Mouse (Mus musculus): ENCODE results near the gene Ccer1.
"Not testable (repeated sequence)": the region's sequence is repeated elsewhere in the genome, so short reads cannot be mapped to it uniquely, and the experiment has no call there.

Ccer1 gene

DNA sequence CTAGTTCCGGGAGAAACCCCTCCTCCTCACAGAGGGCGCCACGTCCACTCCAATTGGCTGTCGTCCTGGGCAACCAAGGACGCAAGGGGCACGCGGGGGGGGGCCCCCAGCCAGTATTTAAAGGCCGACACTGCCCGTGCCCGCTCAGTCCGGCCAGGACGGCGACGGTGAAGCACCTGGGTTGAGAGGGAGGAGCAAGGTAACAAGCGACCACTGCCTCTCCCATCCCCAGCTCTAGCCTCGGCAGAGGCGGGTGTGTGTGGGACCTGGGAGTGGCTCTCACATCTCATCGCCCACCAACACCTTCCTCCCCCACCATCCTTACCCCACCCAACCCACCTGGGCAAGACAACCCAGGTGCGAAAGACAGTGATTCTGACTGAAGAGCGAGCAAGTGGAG, at the start of gene Ccer1:
Ccer1 (plus strand) TSS at position 147 of the 400 bp plus-strand sequence.
- peak; percentile 47 for DNase-seq (ENCODE audit: low spot score)

DNA sequence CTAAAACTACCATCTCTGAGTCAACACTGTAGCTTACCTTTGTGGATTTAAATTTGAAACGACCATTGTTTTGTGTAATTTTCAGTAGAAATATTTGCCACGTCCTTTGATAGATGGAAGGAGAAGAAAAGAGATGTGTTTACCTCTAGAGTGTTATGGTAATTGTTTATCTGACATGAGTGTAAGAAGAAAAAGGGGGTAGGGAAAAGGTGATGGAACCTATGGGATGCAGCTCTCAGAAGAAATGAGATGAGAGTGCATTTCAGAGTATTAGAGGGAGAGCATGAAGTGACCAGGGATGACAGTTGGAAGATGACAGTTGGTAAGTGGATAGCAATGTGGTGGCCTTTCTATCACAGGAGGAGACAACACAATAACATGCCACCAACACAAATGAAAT, 49.1 kb upstream of the Ccer1 start, which contains the start of gene Epyc:
Epyc (plus strand) TSS at position 301 of the 400 bp plus-strand sequence.
- no peak for DNase-seq (ENCODE audit: low spot score)

DNA sequence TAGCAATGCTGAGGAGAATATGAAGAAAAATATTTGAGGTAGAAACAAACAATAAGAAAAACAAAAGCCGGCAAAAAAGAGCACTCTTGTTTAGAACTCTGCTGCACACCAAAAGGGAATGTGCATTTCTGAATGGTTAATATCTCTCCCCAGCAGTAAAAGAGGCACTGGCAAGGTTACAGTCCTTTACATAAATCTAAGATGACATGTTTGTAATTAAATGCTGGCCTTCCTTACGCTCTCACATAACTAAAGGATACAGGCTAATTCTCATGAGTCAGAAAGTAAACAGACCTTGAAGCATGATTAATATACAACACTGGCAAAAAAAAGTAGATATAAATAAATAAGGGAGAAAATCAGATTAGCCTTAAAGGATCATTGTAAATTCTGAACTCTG, 42.5 kb upstream of the Ccer1 start:
- DNase-seq (ENCODE audit: low spot score): no peak

DNA sequence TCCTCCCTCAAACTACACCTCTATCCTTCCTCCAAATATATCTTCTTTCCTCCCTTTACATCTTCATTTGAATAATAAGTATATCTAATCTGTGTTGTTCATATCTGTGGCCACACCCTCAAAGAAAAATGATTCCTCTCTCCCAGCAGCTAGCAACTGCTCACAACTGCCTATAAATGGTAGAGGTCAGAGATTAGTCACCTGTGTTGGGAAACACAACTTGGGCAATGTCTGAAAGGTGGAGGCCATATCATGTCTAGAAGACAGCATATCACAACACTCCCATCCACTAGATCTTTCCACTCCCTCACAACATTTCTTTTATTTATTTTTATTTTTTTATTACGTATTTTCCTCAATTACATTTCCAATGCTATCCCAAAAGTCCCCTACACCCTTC, 33.4 kb upstream of the Ccer1 start:
- no peak for DNase-seq (ENCODE audit: low spot score)

DNA sequence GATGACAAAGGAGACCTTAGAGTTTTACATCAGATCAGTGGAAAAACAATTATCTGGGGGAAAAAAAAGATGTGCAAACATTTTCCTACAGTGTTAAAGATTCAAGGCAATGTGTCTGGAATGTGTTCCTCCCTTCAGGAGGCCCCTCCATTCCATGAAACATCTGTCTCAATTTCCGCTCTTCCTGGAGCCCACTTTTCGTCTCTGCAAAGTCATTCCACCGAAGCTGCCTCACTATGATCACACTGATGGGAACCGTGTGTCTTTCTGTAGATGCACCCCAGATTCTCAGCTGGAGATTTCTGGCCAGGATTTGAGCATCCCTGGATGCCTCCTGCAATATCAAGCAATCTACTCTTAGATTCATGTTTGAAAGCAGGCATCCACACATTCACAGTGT, 24.2 kb upstream of the Ccer1 start:
- no peak for DNase-seq (ENCODE audit: low spot score)

DNA sequence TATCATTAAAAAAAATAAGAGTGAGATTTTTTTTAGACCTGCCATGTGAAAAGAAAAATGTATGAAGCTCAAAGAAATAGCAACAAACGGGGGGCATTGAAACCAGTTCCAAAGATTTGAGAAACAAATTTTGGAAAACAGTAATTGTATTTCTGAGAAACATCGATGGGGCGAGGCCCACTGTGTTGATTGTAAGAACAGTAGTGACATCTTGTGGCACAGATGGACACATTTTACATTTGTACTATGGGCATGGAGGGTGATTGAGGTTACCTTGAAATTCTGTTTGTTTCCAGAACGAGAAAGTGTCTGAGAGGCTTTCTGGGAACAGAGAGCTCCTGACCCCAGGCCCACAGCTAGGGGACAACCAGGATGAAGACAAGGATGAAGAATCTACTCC, 22.7 kb upstream of the Ccer1 start:
- DNase-seq (ENCODE audit: low spot score): no peak

DNA sequence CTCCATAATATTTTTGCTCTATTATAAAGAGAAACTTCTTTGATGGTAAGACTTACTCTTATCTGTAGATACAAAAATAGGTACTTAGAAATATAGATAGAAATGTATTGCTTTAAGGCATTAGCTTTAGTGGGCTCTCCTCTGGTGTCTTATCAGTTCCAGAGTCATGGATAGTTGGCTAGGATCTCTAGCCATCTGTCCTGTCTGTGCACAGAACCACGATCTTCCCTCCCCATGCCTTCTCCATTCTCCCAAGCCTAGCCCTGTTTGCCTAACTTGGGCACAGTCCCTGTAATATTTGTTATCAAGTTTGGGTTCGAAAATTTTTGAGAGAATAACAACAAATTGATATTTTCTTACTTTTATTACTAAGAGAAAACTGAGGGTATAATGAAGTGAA, 19.6 kb upstream of the Ccer1 start:
- DNase-seq (ENCODE audit: low spot score): no peak

DNA sequence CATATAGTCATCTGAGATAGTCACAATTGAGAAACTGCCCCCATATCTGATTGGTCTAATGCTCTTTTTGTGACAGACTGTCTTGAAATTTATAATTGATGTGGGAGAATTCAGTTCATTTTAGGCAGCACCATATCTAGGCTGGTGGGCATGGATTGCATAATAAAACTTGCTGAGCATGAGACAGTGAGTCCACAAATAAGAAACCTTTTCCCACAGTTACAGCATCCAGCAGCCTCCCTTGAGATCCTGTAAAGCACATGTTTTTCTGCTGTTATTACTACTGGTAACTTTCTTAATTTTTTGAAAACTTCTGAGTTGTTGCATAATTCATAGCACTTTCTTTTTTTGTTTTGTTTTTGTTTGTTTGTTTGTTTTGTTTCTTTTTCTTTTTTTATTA, 9.9 kb upstream of the Ccer1 start:
- no peak for DNase-seq (ENCODE audit: low spot score)

DNA sequence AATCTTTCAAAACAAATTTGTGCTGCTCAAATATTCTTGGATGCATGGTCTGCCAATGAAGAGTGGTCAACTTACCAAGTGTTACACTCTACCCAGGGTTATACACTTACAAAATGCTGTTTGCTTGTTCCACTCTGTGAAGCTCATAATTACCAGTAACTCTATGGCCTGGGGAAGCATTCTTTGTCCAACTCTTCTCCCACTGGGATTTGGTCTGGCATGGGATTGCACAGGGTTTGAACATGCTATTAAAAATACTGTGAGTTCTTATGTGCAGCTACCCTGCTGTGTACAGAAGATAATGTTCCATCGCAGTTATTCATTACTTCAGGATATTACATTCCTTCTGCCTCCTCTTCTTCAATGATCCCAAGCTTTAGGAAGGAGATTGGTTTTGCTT, 5.7 kb upstream of the Ccer1 start:
- no peak for DNase-seq (ENCODE audit: low spot score)

DNA sequence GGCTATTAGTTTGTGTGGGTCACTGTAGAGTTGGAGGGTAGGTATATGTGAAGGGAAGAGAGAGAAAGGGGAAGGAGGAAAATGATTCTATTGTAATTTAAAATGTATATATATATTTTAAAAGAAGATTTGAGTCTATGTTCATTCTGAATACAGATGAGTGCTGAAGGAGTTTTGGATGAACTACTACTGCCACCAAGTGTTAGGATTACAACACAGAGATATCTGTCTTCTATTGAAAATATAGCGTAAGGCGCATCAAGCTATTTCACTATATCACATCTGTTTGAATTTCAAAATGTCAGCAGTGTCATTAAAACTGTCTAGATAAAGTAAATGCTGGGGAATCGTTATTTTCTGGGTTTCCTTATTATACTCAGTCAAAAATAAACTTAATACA, 3.4 kb upstream of the Ccer1 start:
- no peak for DNase-seq (ENCODE audit: low spot score)

DNA sequence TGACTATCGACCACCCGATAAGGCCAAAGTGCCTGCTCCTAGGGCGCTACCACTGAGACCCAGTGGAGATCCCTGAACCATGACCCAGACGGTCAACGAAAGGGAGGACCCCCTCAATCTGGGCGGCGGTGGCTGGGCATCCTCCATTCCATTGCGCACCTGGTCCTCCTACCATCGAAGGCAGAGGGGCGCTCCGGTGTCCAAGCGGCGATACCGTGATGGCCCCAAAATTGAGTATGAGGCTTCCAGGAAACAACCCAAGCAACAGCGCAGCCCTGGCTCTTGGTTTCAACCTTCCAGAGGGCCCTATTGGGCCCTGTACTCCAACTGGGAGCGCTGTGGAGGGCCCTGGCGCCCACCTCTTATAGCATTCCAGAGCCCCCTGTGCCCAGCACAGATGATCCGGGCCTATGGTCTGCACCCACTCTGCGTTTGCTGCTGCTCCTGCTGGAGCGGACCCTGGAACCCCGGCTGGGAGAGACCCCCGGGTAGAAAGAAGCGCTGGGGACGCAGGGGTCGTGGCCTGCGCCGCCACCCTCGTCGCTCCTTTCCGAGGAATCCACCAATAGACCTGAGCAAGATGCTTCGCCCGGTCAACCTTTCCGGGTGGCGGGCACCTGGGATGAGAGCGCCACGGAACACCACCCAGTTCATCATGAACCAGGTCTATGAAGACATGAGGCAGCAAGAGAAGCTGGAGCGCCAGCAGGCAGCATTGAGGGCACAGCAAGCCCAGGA, 708 bp downstream of the Ccer1 start:
- DNase-seq (ENCODE audit: low spot score): no peak

DNA sequence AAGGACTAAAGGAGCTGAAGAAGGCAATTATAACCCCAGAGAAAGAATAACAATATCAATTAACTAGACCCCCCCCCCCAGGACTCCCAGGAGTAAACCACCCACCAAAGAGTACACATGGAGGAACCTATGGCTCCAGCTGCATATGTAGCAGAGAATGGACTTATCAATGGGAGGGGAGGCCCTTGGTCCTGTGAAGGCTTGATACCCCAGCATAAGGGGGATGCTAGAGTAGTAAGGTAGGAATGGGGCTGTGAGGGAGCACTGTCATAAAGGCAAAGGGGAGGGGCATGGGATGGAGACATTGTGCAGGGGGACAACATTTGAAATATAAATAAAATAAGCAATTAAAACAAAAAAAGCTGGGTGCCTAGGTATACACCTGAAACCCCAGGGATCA, 9.5 kb downstream of the Ccer1 start:
- DNase-seq (ENCODE audit: low spot score): no peak

DNA sequence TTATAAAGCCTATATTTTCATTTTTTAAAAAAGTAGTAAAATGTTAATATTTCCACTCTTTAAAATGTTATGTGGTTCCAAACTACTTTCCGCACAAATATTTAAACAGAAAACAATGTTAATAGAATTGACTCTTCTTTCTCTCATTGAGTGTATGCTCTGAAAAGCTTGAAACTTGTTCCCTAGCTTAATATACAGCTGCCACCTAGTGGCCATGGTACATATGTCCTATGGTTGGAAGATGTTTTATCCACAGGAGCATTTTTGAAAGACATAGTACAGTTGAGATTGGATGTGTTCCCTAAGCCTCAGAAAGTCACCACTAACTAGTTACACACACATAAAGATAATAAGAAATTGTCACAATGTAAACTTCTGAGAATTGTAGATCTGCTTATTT, 11.7 kb downstream of the Ccer1 start:
- no peak for DNase-seq (ENCODE audit: low spot score)

DNA sequence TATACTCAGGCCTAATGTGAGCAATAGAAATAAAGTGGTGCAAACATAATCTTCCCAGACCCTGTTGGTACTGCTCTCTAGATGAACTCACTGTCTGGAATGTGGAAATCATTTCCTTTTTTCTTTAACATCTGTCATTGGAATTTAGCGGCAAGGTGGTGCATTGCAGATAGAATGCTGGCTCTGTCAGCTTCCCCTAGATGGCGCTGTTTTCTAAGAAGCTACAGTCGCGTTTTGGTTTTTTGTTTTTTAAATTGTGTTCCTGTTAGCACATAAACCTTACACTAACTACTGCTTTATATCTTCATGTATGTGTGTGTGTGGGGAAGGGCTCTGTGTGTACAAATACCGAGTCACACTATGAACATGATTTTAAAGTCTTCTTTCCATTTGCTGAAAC, 19.8 kb downstream of the Ccer1 start:
- DNase-seq (ENCODE audit: low spot score): no peak

DNA sequence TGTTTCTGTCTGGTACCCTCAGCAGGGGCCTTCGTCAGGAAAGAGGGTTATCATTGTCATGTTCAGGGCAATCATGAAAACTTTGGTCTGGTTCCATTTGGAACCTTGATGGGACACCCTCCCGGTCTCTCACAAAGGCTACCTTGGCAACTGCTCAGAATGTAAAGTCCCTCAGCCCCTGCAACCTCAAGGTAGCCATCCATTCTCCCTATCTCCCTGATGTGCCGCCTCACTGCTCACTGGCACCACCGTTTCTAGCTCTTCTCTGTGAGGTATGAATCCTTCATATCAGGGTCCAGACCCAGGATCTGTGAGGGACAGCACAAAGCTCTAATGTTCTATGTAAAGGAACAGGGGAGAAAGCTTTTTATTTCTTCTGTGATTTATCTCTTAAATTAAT, 21.7 kb downstream of the Ccer1 start:
- DNase-seq (ENCODE audit: low spot score): no peak

DNA sequence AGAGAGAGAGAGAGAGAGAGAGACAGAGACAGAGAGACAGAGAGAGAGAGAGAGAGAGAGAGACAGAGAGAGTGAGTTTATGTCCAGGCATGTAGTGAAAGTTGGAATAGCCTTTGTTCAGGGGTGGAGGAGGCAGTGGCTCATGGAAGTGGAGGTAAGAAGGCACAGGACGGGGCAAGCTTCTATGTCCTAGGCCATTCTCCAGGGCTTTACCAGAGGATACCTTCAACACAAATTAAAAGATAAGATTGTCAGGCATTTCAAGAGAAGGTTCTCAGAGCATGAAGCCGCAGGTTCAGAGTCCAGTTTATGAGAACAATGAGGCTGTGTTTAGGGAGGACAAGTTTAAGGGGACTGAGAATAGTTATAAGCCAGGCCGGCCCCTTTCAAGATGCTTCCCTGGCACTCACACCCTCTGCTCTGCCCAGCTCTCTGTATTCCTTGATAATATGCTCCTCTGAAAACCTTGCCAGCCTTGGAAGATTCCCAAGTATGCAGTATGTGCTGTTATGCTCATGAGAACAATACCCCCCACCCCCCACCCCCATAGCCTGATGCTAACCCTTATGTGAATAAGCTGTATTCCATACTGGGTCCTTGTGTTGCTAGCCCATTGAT, 22.5 kb downstream of the Ccer1 start:
- peak; percentile 13 for DNase-seq (ENCODE audit: low spot score)

DNA sequence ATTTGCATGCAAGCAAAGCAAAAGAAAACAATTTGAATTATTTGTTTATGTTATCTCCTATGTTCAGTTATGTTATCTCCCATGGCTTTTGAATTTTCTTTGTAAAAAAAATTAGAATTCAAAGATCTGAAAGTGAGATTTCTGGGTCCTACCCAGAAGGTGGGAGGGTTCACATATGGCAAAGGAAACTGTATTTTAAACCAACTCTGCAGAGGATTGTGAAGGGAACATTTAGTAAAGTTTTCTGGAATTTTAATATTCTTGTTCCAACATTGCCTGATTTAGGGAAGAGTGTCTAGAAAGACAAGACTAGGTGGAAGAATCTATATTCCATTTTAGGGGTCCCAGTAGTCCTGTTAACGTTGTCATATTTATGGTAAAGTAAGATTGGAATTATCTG, 24.4 kb downstream of the Ccer1 start:
- no peak for DNase-seq (ENCODE audit: low spot score)

DNA sequence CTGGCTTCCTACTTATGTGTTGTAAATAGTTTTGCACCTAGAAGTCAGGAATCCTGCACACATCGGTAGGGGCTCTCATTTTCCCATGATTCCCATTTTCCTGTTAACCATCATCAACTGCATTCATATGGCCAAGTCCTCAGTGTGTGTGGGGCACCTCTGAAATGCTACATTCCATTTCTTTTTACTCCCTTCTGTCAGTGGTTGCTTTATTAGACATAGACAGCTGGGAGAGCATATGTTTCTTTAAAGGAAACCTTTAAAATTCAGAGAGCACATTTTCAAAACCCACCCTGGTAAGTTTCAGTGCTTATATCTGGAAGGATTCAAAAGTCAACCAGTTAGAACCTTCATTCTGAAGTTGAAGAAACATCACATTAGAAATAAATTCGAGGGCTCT, 25.2 kb downstream of the Ccer1 start:
- DNase-seq (ENCODE audit: low spot score): no peak

DNA sequence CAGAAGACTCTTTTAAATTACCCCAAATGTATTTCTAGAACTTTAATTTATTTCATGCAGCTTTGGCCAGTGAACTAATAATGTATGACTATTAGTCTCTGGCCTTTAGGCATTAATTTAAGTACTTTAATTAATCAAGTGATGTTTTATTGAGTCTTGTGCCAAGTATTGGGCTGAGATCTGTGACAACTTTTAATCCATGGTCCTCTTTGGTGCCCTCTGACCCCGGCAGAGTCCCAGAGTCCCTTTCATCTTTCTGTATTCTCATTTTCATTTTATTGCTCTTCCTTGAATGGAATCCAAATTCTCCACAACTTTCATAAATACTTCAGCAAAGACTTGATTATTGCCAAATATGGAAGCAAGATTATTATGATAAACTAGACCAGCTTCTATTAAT, 27.8 kb downstream of the Ccer1 start:
- DNase-seq (ENCODE audit: low spot score): no peak

DNA sequence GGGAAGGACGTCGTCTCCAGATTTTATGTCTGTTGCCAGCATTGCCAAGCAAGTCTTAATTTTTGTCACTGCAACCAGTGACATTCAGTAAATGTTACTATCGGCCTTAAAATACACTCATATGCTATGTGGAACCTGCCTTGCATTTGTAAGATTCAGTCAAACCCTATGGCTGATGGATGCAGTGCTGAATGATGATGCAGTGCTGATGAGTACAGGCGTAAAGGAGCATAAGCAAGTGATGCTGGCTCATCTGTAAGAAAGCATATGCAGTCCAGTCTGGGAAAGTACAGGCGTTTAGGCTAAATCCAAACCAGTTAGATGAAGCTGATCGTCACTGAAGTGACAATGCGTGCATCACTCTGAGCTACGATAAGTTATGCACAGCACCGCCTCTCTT, 29.9 kb downstream of the Ccer1 start:
- DNase-seq (ENCODE audit: low spot score): no peak

DNA sequence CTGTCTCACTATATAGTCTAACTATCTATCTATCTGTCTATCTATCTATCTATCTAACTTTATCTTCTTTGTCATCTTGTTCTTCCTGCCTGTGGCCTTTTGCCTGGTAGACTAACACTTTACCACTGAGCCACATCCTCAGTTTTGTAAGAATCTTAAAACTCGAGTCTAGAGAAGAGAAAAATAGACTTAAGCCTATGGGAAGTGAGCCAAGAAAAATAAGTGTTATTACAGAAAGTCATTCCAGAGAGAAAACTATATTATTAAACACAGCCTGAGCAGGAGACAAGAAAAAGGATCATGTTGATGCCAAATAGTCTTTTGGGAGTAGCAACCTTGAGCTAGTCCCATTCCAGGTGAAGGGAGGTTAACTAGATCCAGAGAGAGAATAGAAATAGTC, 33.1 kb downstream of the Ccer1 start:
- DNase-seq (ENCODE audit: low spot score): no peak

DNA sequence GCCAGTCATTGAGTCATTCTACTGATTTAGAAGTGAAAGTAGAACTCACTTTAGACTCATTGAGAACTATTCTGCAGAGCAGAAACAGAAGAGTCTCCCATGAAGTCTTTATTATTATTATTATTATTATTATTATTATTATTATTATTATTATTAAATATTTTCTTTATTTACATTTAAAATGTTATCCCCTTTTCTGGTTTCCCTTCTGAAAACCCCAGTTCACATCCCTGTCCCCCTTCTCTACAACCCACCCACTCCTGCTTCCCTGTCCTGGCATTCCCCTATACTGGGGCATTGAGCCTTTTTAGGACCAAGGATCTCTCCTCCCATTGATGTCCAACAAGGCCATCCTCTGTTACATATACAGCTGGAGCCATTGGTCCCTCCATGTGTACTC, 33.8 kb downstream of the Ccer1 start, which contains the start of gene C030005K15Rik:
C030005K15Rik (minus strand) TSS at position 101 of the 400 bp plus-strand sequence.
- not testable (repeated sequence) for DNase-seq (ENCODE audit: low spot score)

All from testis, postnatal 14 days (tissue).